Mouse (Mus musculus) embryonic facial prominence, embryonic 11.5 days (tissue): ENCODE results near the gene Il20rb. TPM values are rescaled to one million over a fixed set of nuclear protein-coding genes. Genes with fewer than 3 reads are reported as not detected.

Experiments used
- ATAC-seq: fragments of 200-750 bp; cut with Nextera tagmentation; replicated peaks from 2 replicates; pipeline ENCODE4 v1.8.0; 2017; ENCODE audit warnings: low read depth; ENCODE audit not compliant: insufficient number of reproducible peaks, low FRiP score, low TSS enrichment
- DNase-seq: peaks from one replicate; pipeline ENCODE4 v3.0.0-alpha.2; 2015; ENCODE audit warnings: low spot score
- H3K27ac ChIP-seq: fragments of 300-500 bp; sonication (generic); replicated peaks from 2 replicates; pipeline ENCODE4 v1.5.1; 2014; ENCODE audit warnings: mild to moderate bottlenecking, low read depth, low read length, control low read depth
- H3K27me3 ChIP-seq: fragments of 300-500 bp; sonication (generic); 2 replicates; pipeline ENCODE4 v1.6.1; 2014; ENCODE audit warnings: mild to moderate bottlenecking, low read length, moderate library complexity, mixed read lengths; ENCODE audit not compliant: control insufficient read depth, insufficient read depth
- H3K36me3 ChIP-seq: fragments of 300-500 bp; sonication (generic); replicated peaks from 2 replicates; pipeline ENCODE4 v1.6.1; 2014; ENCODE audit warnings: low read depth, mild to moderate bottlenecking, low read length, moderate library complexity, mixed read lengths; ENCODE audit not compliant: control insufficient read depth, insufficient read depth
- H3K4me1 ChIP-seq: fragments of 300-500 bp; sonication (generic); 2 replicates; pipeline ENCODE4 v1.6.1; 2014; ENCODE audit warnings: low read length, mixed read lengths; ENCODE audit not compliant: control insufficient read depth, insufficient read depth
- H3K4me2 ChIP-seq: fragments of 300-500 bp; sonication (generic); 2 replicates; pipeline ENCODE4 v1.6.1; 2014; ENCODE audit warnings: low read depth, mild to moderate bottlenecking, control low read depth, low read length, moderate library complexity
- H3K4me3 ChIP-seq: fragments of 300-500 bp; sonication (generic); 2 replicates; pipeline ENCODE4 v1.5.1; 2014; ENCODE audit warnings: low read depth, low read length, control low read depth
- H3K9ac ChIP-seq: fragments of 300-500 bp; sonication (generic); replicated peaks from 2 replicates; pipeline ENCODE4 v1.6.1; 2014; ENCODE audit warnings: mild to moderate bottlenecking, control low read depth, low read length
- H3K9me3 ChIP-seq: fragments of 300-500 bp; sonication (generic); replicated peaks from 2 replicates; pipeline ENCODE4 v1.6.1; 2016; ENCODE audit warnings: mild to moderate bottlenecking, low read length, inconsistent platforms, mixed read lengths; ENCODE audit not compliant: control insufficient read depth
- WGBS: fragments of 180-500 bp; shearing (Covaris S2); extraction: QIAGEN DNeasy Blood & Tissue Kit; methylation state at CpG from one replicate; pipeline ENCODE4 v1.1.7; 2014; 5-methylcytosine and 5-hydroxymethylcytosine counted together
- polyA plus RNA-seq: library from polyadenylated mRNA; unstranded; fragments of >200 nt; fragmentation: Nextera tagmentation; extraction: Ambion mirVana; gene quantifications from 2 replicates; pipeline ENCODE4 v1.2.1, GENCODE M21; 2014

Gene Il20rb
- polyA plus RNA-seq, 1 experiment from 2014 or later, result 1.2 TPM

GRCm38 (mm10) chr9:100483318-100483717, 3.3 kb downstream of the Il20rb start:
- no peak overlapping the region for H3K4me2 ChIP-seq

DNA sequence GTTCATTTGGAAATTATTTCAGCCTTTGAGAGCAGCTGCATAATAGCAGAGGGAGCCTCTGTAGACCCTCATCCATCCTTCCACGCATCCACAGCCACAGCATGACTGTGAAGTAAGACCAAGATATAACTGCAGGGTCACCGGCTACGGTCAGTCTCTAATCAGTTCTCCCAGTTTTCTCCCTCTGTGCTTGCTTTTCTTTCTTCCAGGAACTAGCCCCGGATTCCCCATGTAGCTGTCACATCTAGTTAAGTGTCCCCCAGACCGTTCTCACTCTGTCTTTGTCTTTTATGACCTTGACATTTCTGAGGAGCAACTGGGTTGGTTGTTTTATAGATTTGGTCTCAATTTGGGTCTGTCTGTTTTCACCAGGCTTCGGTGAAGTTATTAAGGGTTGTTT, 5.0 kb downstream of the Il20rb start:
- no peaks in the 10 kb centered on the region for H3K36me3 ChIP-seq
- 78% methylated on average over 6 of the region's 6 CpGs for WGBS
- ATAC-seq, result no peak
- no peaks in the 10 kb centered on the region for H3K27me3 ChIP-seq
- H3K27ac ChIP-seq, result no peak overlapping the region
- no peak overlapping the region for H3K4me3 ChIP-seq
- no peak overlapping the region for H3K9ac ChIP-seq
- no peak for DNase-seq
- no peaks in the 10 kb centered on the region for H3K4me1 ChIP-seq
- H3K4me2 ChIP-seq, result no peak overlapping the region
- no peaks in the 10 kb centered on the region for H3K9me3 ChIP-seq

More at GRCm38 (mm10) chr9:100483318-100483717, 3.3 kb downstream of the Il20rb start:
- Histone ChIP-seq H3K4me3 (no peak overlapping the region), H3K9me3 (no peaks in the 10 kb centered on the region), H3K4me1 (no peaks in the 10 kb centered on the region), H3K36me3 (no peaks in the 10 kb centered on the region), H3K27ac (no peak overlapping the region), H3K9ac (no peak overlapping the region), H3K27me3 (no peaks in the 10 kb centered on the region)
- DNase-seq (no peak), ATAC-seq (no peak)
- 89% methylated on average over 5 of the region's 5 CpGs for WGBS

- no peak for DNase-seq
- Histone ChIP-seq H3K4me3 (no peak overlapping the region), H3K9ac (no peak overlapping the region), H3K4me2 (no peak overlapping the region), H3K36me3 (no peaks in the 10 kb centered on the region), H3K27ac (no peak overlapping the region), H3K9me3 (no peaks in the 10 kb centered on the region), H3K27me3 (no peaks in the 10 kb centered on the region), H3K4me1 (no peaks in the 10 kb centered on the region)
- WGBS, result 79% methylated on average over 1 of the region's 1 CpGs
- no peak for ATAC-seq
Observed at GRCm38 (mm10) chr9:100474056-100474455, 12.5 kb downstream of the Il20rb start.

DNA sequence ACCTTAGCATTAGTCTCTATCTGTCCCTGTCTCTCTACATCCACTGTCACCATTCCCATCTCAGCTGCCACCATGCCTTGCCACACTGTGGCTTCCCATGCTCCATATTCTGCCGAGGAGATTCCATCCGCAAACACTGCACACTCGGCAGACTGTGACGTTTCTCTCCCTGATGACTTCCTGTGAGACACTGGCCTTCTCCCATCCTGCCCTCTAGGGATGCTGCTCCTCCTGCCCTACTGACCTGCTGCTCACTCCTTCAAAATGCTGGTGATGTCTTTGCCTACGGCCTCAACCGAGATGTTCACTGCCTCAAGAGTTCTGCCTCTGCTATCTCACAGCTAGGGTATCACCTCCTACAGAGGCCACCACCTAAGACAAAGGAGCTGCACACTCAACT, 13.2 kb downstream of the Il20rb start:
- Histone ChIP-seq H3K27me3 (no peaks in the 10 kb centered on the region), H3K36me3 (no peaks in the 10 kb centered on the region), H3K9ac (no peak overlapping the region), H3K4me2 (no peak overlapping the region), H3K4me1 (no peaks in the 10 kb centered on the region), H3K27ac (no peak overlapping the region), H3K4me3 (no peak overlapping the region), H3K9me3 (no peaks in the 10 kb centered on the region)
- DNase-seq (no peak), ATAC-seq (no peak)
- 81% methylated on average over 6 of the region's 6 CpGs for WGBS

- no peak overlapping the region for H3K9ac ChIP-seq
- no peak overlapping the region for H3K4me3 ChIP-seq
- no peaks in the 10 kb centered on the region for H3K9me3 ChIP-seq
- ATAC-seq, result no peak
- no peaks in the 10 kb centered on the region for H3K27me3 ChIP-seq
- no peak overlapping the region for H3K4me2 ChIP-seq
- H3K27ac ChIP-seq, result no peak overlapping the region
- 94% methylated on average over 8 of the region's 8 CpGs for WGBS
- H3K4me1 ChIP-seq, result no peaks in the 10 kb centered on the region
- DNase-seq, result no peak
- H3K36me3 ChIP-seq, result no peaks in the 10 kb centered on the region
Observed at GRCm38 (mm10) chr9:100472931-100473330, 13.7 kb downstream of the Il20rb start.

DNA sequence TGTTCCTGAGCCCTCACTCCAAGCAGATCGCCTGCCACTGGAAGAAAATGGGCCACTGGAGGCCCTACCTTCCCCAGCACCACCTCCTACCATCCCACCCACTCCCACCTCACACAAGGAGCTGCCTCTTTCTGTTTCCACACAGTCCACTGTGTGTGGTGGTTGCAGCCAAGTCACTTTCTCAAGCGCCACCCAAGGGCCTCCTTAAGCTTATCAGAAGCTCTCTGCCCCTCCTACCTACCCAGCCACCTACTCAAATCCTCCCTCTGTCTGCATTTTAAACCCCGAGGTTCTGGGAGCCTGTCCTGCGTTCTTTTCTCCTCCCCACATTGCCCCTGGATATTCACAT, 15.0 kb downstream of the Il20rb start:
- WGBS, result 74% methylated on average over 4 of the region's 4 CpGs
- H3K9ac ChIP-seq, result no peak overlapping the region
- no peak overlapping the region for H3K4me2 ChIP-seq
- H3K36me3 ChIP-seq, result no peaks in the 10 kb centered on the region
- DNase-seq (no peak), ATAC-seq (no peak)
- H3K9me3 ChIP-seq, result no peaks in the 10 kb centered on the region
- no peaks in the 10 kb centered on the region for H3K27me3 ChIP-seq
- H3K27ac ChIP-seq, result no peak overlapping the region
- no peaks in the 10 kb centered on the region for H3K4me1 ChIP-seq
- H3K4me3 ChIP-seq, result no peak overlapping the region

- no peaks in the 10 kb centered on the region for H3K4me1 ChIP-seq
- H3K9me3 ChIP-seq, result no peaks in the 10 kb centered on the region
- no peak overlapping the region for H3K4me3 ChIP-seq
- H3K36me3 ChIP-seq, result no peaks in the 10 kb centered on the region
- no peak overlapping the region for H3K9ac ChIP-seq
- H3K4me2 ChIP-seq, result no peak overlapping the region
- H3K27ac ChIP-seq, result no peak overlapping the region
- WGBS, result 59% methylated on average over 8 of the region's 8 CpGs
- DNase-seq (no peak), ATAC-seq (no peak)
- no peaks in the 10 kb centered on the region for H3K27me3 ChIP-seq
Observed at GRCm38 (mm10) chr9:100470936-100471604, 15.5 kb downstream of the Il20rb start.

DNA sequence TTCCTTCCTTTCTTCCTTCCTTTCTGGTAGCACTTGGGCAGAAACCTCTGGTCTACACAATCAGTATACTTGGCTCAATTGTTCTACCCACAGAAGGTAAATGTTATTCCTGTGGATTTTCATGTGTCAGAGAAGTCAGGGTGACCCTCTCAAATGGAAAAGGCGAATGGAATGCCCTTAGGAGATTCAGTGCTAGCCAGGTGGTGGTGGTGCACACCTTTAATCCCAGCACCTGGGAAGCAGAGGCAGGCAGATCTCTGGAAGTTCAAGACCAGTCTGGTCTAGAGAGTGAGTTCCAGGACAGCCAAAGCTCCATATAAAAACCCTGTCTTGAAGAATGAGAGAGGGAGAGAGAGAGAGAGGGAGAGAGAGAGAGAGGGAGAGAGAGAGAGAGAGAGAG, 16.4 kb downstream of the Il20rb start:
- ATAC-seq, result no peak

More for the DNA sequence above, 16.4 kb downstream of the Il20rb start:
- 65% methylated on average over 1 of the region's 1 CpGs for WGBS
- H3K27ac ChIP-seq, result no peak overlapping the region
- no peaks in the 10 kb centered on the region for H3K9me3 ChIP-seq
- H3K4me1 ChIP-seq, result no peaks in the 10 kb centered on the region
- no peak for DNase-seq
- H3K4me3 ChIP-seq, result no peak overlapping the region
- H3K27me3 ChIP-seq, result no peaks in the 10 kb centered on the region
- H3K9ac ChIP-seq, result no peak overlapping the region
- H3K4me2 ChIP-seq, result no peak overlapping the region
- H3K36me3 ChIP-seq, result no peaks in the 10 kb centered on the region
